Mouse (Mus musculus): Measurements from ENCODE around the gene Prkn. TPM values are rescaled to one million over a fixed set of nuclear protein-coding genes. Genes with fewer than 3 reads are reported as not detected.
A peak's percentile ranks its signal among the peaks of the same experiment; 100 is the strongest.

Gene Prkn
- polyA plus RNA-seq, 1 experiment from 2014 or later = 1.6 TPM

- 96% methylated on average over 10 of the region's 10 CpGs for WGBS
- ATAC-seq = no peak
- no peak overlapping the region for H3K4me2 ChIP-seq
- no peaks in the 10 kb centered on the region for H3K36me3 ChIP-seq (ENCODE audit: poor library complexity, severe bottlenecking)
- no peak overlapping the region for H3K27ac ChIP-seq
- no peak overlapping the region for H3K4me3 ChIP-seq
- no peaks in the 10 kb centered on the region for H3K9me3 ChIP-seq (replicated peaks)
- H3K27me3 ChIP-seq = no peaks in the 10 kb centered on the region
- peaks cover 9% of the 10 kb centered on the region for H3K4me1 ChIP-seq
- H3K9ac ChIP-seq = no peak overlapping the region
Observed at GRCm38 (mm10) chr17:11737905-11738304, 897.7 kb downstream of the Prkn start.

DNA sequence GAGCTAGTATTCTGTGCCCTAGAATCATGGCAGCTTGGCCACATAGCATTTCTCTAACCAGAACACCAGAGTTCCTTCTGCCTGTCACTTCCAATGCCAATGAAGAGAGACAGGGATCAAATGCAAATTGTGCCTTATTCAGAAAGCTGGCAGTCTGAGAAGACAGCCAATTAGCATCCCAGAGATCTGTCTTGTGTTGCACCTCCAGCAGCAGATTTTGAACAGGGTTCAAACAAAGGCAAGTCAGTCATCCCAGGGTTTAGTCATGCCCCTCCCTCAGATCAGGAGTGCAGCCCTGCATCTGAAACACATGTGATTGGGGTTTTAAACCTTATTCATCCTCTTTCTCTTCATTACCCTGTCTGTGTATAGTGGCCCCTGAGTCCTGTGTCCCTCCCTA is 900.5 kb downstream of the Prkn start:
- no peaks in the 10 kb centered on the region for H3K36me3 ChIP-seq (ENCODE audit: poor library complexity, severe bottlenecking)
- peak; percentile 59; the same call in 1 of the 2 replicates for ATAC-seq
- peaks cover 9% of the 10 kb centered on the region for H3K4me1 ChIP-seq
- H3K27ac ChIP-seq = no peak overlapping the region
- H3K4me3 ChIP-seq = no peak overlapping the region
- no peak overlapping the region for H3K4me2 ChIP-seq
- no peaks in the 10 kb centered on the region for H3K9me3 ChIP-seq (replicated peaks)
- no peak overlapping the region for H3K9ac ChIP-seq
- no peaks in the 10 kb centered on the region for H3K27me3 ChIP-seq

DNA sequence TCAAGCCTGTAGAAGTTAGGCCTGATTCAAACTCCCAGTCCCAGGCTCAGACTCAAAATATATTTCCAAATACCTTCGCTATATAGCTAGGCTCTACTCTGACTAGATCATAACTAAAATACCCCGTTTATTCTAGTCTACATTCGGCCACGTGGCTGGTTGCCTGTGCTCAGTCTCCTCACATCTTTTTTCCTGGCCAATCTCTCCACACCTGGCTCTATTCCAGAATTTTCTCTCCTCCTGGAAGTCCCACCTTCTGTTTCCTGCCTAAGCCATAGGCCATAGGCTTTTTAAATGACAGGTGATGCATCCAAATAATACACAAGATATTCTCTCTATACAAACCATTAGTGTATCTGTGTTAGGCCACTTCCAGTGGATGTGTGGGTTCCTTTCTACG is 901.0 kb downstream of the Prkn start:
- no peak overlapping the region for H3K4me2 ChIP-seq
- peaks cover 9% of the 10 kb centered on the region for H3K4me1 ChIP-seq
- no peak overlapping the region for H3K4me3 ChIP-seq
- no peak overlapping the region for H3K27ac ChIP-seq
- no peak for ATAC-seq
- H3K9ac ChIP-seq = no peak overlapping the region
- no peaks in the 10 kb centered on the region for H3K9me3 ChIP-seq (replicated peaks)
- no peaks in the 10 kb centered on the region for H3K36me3 ChIP-seq (ENCODE audit: poor library complexity, severe bottlenecking)
- no peaks in the 10 kb centered on the region for H3K27me3 ChIP-seq
- WGBS = 84% methylated on average over 5 of the region's 5 CpGs

GRCm38 (mm10) chr17:11751251-11751650 is 911.1 kb downstream of the Prkn start:
- 95% methylated on average over 2 of the region's 2 CpGs for WGBS
- no peak for ATAC-seq
- no peaks in the 10 kb centered on the region for H3K27me3 ChIP-seq

GRCm38 (mm10) chr17:11752686-11753085 is 912.5 kb downstream of the Prkn start:
- Histone ChIP-seq H3K27me3 (no peaks in the 10 kb centered on the region), H3K9ac (no peak overlapping the region), H3K4me1 (no peaks in the 10 kb centered on the region), H3K36me3 (ENCODE audit: poor library complexity, severe bottlenecking) (no peaks in the 10 kb centered on the region), H3K9me3 (replicated peaks) (no peaks in the 10 kb centered on the region), H3K4me3 (no peak overlapping the region), H3K27ac (no peak overlapping the region), H3K4me2 (no peak overlapping the region)
- 61% methylated on average over 2 of the region's 2 CpGs for WGBS
- no peak for ATAC-seq

More at GRCm38 (mm10) chr17:11751251-11751650, 911.1 kb downstream of the Prkn start:
- H3K4me2 ChIP-seq = no peak overlapping the region
- no peaks in the 10 kb centered on the region for H3K4me1 ChIP-seq
- H3K27ac ChIP-seq = no peak overlapping the region
- no peak overlapping the region for H3K4me3 ChIP-seq
- no peak overlapping the region for H3K9ac ChIP-seq
- H3K36me3 ChIP-seq (ENCODE audit: poor library complexity, severe bottlenecking) = no peaks in the 10 kb centered on the region
- H3K9me3 ChIP-seq (replicated peaks) = no peaks in the 10 kb centered on the region

GRCm38 (mm10) chr17:11765117-11765516 is 924.9 kb downstream of the Prkn start:
- Histone ChIP-seq H3K9me3 (replicated peaks) (no peaks in the 10 kb centered on the region), H3K27ac (no peak overlapping the region), H3K27me3 (no peaks in the 10 kb centered on the region), H3K4me1 (peaks cover 17% of the 10 kb centered on the region), H3K4me2 (no peak overlapping the region), H3K4me3 (no peak overlapping the region), H3K36me3 (ENCODE audit: poor library complexity, severe bottlenecking) (no peaks in the 10 kb centered on the region), H3K9ac (no peak overlapping the region)
- ATAC-seq = peak; percentile 30; the same call in 1 of the 2 replicates
- 11% methylated on average over 3 of the region's 3 CpGs for WGBS

DNA sequence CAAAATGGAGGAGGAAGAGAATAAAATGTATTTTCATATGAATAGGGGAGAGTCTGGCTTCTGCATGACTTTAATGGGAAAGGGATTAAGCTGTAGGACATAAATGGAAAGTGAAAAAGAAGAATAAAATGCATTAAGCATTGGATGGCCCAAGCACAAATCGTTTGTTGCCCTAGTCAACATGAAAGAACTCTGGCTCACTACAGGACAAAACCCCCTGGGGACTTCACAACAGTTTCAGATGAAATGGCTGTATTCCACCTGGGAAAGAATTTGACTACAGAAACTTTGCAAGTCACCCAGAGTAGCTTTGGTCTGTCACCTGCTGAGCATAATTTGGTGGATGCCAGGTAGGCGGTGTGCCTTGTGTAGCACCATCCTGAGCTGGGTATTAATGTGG is 925.4 kb downstream of the Prkn start:
- Histone ChIP-seq H3K4me1 (peaks cover 17% of the 10 kb centered on the region), H3K9me3 (replicated peaks) (no peaks in the 10 kb centered on the region), H3K9ac (no peak overlapping the region), H3K27me3 (no peaks in the 10 kb centered on the region), H3K27ac (no peak overlapping the region), H3K36me3 (ENCODE audit: poor library complexity, severe bottlenecking) (no peaks in the 10 kb centered on the region), H3K4me3 (no peak overlapping the region), H3K4me2 (no peak overlapping the region)
- 14% methylated on average over 2 of the region's 2 CpGs for WGBS
- ATAC-seq = no peak

DNA sequence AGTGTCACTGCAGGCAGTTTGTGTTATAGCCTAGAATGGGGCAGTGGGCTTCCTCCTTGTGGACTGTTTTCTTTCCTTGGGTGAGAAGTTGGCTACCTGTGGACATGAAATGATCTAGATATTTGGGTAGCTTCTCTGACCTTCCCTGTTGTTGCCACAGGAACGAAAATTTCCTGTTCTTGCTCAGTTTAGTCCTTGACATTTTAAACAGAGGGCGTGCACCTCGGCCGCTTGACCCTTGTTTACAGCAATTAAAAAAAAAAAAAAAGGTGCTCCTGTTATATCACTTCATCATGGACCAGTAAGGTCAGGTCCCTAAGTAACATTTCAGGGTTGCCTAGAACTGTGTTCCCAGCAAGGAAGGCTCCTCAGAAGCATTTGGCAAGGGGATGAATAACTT is 927.1 kb downstream of the Prkn start:
- Histone ChIP-seq H3K36me3 (ENCODE audit: poor library complexity, severe bottlenecking) (no peaks in the 10 kb centered on the region), H3K4me3 (no peak overlapping the region), H3K27ac (no peak overlapping the region), H3K9me3 (replicated peaks) (no peaks in the 10 kb centered on the region), H3K4me2 (no peak overlapping the region), H3K27me3 (no peaks in the 10 kb centered on the region), H3K9ac (no peak overlapping the region), H3K4me1 (peaks cover 17% of the 10 kb centered on the region)
- no peak for ATAC-seq
- WGBS = 87% methylated on average over 4 of the region's 4 CpGs

DNA sequence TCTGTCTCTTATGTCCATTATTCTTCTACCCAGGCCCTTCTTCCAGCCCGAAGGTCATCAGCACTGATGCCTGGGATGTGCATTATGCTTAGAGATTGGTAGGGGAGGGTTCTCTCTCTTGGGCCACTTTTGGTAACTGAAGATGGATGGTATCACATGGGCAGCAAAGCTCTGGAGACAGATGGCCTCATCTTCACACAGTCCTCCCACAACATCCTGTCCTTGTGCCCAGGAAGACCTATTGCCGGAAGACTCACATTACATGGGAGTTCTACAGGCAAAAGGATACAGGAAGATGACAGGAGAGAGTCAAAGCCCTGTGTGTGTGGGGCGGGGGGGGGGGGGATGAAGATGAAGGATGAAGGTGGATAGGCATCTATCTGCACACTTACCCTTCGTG is 928.2 kb downstream of the Prkn start:
- 90% methylated on average over 4 of the region's 4 CpGs for WGBS
- H3K4me1 ChIP-seq = peaks cover 17% of the 10 kb centered on the region
- no peak overlapping the region for H3K27ac ChIP-seq
- H3K27me3 ChIP-seq = no peaks in the 10 kb centered on the region
- H3K9ac ChIP-seq = no peak overlapping the region
- no peak overlapping the region for H3K4me3 ChIP-seq
- H3K9me3 ChIP-seq (replicated peaks) = no peaks in the 10 kb centered on the region
- no peaks in the 10 kb centered on the region for H3K36me3 ChIP-seq (ENCODE audit: poor library complexity, severe bottlenecking)
- ATAC-seq = no peak
- no peak overlapping the region for H3K4me2 ChIP-seq

- H3K9me3 ChIP-seq (replicated peaks) = no peaks in the 10 kb centered on the region
- no peaks in the 10 kb centered on the region for H3K36me3 ChIP-seq (ENCODE audit: poor library complexity, severe bottlenecking)
- no peak overlapping the region for H3K27ac ChIP-seq
- H3K9ac ChIP-seq = no peak overlapping the region
- ATAC-seq = no peak
- H3K4me3 ChIP-seq = no peak overlapping the region
- H3K4me1 ChIP-seq = peaks cover 17% of the 10 kb centered on the region
- no peak overlapping the region for H3K4me2 ChIP-seq
- WGBS = 74% methylated on average over 1 of the region's 1 CpGs
- H3K27me3 ChIP-seq = no peaks in the 10 kb centered on the region
Observed at GRCm38 (mm10) chr17:11768971-11769370, 928.8 kb downstream of the Prkn start.

DNA sequence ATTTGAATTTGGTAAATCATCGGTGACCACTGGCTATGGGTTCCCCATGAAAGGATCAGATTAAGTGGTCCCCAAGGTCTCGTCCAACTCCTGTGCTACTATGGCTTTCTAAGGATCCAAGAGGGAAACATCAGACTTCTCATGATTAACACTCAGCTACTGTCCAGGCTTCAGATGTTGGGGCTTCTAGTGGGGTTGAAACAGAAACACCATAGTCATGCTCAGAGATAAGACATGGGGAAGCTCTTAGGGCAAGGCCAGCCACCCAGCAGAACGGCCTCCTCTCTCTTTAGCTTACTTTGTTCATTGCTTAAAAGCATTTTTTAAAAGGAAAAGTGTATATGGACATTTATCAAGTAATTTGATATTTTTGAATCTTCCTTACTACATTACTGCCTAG is 929.3 kb downstream of the Prkn start:
- peaks cover 17% of the 10 kb centered on the region for H3K4me1 ChIP-seq
- H3K9ac ChIP-seq = no peak overlapping the region
- no peak for ATAC-seq
- H3K4me2 ChIP-seq = no peak overlapping the region
- no peaks in the 10 kb centered on the region for H3K27me3 ChIP-seq
- no peak overlapping the region for H3K4me3 ChIP-seq
- H3K9me3 ChIP-seq (replicated peaks) = no peaks in the 10 kb centered on the region
- WGBS = 89% methylated on average over 3 of the region's 3 CpGs
- no peak overlapping the region for H3K27ac ChIP-seq
- no peaks in the 10 kb centered on the region for H3K36me3 ChIP-seq (ENCODE audit: poor library complexity, severe bottlenecking)

- ATAC-seq = no peak
- no peaks in the 10 kb centered on the region for H3K36me3 ChIP-seq (ENCODE audit: poor library complexity, severe bottlenecking)
- H3K27me3 ChIP-seq = no peaks in the 10 kb centered on the region
- no peak overlapping the region for H3K4me3 ChIP-seq
- no peaks in the 10 kb centered on the region for H3K4me1 ChIP-seq
- 89% methylated on average over 10 of the region's 12 CpGs for WGBS
- no peak overlapping the region for H3K4me2 ChIP-seq
- H3K9me3 ChIP-seq (replicated peaks) = no peaks in the 10 kb centered on the region
- no peak overlapping the region for H3K27ac ChIP-seq
- no peak overlapping the region for H3K9ac ChIP-seq
Observed at GRCm38 (mm10) chr17:11779547-11779946, 939.4 kb downstream of the Prkn start.

- H3K9ac ChIP-seq = no peak overlapping the region
- H3K36me3 ChIP-seq (ENCODE audit: poor library complexity, severe bottlenecking) = no peaks in the 10 kb centered on the region
- ATAC-seq = no peak
- H3K4me2 ChIP-seq = no peak overlapping the region
- H3K27me3 ChIP-seq = no peaks in the 10 kb centered on the region
- no peak overlapping the region for H3K4me3 ChIP-seq
- no peaks in the 10 kb centered on the region for H3K9me3 ChIP-seq (replicated peaks)
- H3K4me1 ChIP-seq = no peaks in the 10 kb centered on the region
- H3K27ac ChIP-seq = no peak overlapping the region
- WGBS = 95% methylated on average over 2 of the region's 2 CpGs
Observed at GRCm38 (mm10) chr17:11780005-11780404, 939.8 kb downstream of the Prkn start.

All from forebrain, embryonic 13.5 days (tissue).